Mouse (Mus musculus): ENCODE measurements at regions not wholly inside any gene's neighbourhood (a gene's known extent, or its start where the extent isn't known, plus 50 kb on each side); places are given as distances from the start of the nearest gene placed in this dataset.

GRCm38 (mm10) chr1:125236948-125237594 lies 198.5 kb downstream of the Actr3 start:
- no peak for TF ChIP-seq CTCF (IDR thresholded peaks at IDR 0.05; ENCODE audit: insufficient read depth, low read length)
- no peak for TF ChIP-seq POLR2A (IDR thresholded peaks at IDR 0.05; ENCODE audit: borderline replicate concordance, extremely low read depth, low read depth, low read length)
